Mouse (Mus musculus) megakaryocyte, embryonic 14.5 days (primary cell): ENCODE measurements around the gene Usp10. TPM values are rescaled to one million over a fixed set of nuclear protein-coding genes. Genes with fewer than 3 reads are reported as not detected.

ENCODE experiments used
- H3K27me3 ChIP-seq: replicated peaks from 2 replicates; pipeline ENCODE3; 2012; ENCODE audit warnings: inconsistent platforms
- H3K36me3 ChIP-seq: replicated peaks from 2 replicates; pipeline ENCODE3; 2012; ENCODE audit warnings: low read length, inconsistent platforms, mixed read lengths
- H3K4me1 ChIP-seq: 2 replicates; pipeline ENCODE4 v1.6.1; 2012; ENCODE audit warnings: inconsistent platforms
- H3K4me3 ChIP-seq: replicated peaks from 2 replicates; pipeline ENCODE3; 2012; ENCODE audit warnings: moderate library complexity, mild to moderate bottlenecking, inconsistent platforms
- H3K9me3 ChIP-seq: 2 replicates; pipeline ENCODE4 v1.6.1; 2012; ENCODE audit warnings: inconsistent platforms
- FLI1 ChIP-seq: IDR thresholded peaks from 2 replicates; pipeline ENCODE4 v1.6.1; 2012; ENCODE audit warnings: low read length, inconsistent platforms, mixed read lengths
- GATA1 ChIP-seq: IDR thresholded peaks from 3 replicates; pipeline ENCODE4 v1.6.1; 2012; ENCODE audit warnings: mixed read lengths, low read length, inconsistent platforms, borderline replicate concordance
- polyA plus RNA-seq: library from polyadenylated mRNA; stranded (reverse); fragments of >175 nt; gene quantifications from 2 replicates; pipeline ENCODE4 v1.2.3, GENCODE M21; 2012; ENCODE audit warnings: low replicate concordance; ENCODE audit not compliant: insufficient read depth

Gene Usp10
- polyA plus RNA-seq, 1 experiment: 15.0 TPM

DNA sequence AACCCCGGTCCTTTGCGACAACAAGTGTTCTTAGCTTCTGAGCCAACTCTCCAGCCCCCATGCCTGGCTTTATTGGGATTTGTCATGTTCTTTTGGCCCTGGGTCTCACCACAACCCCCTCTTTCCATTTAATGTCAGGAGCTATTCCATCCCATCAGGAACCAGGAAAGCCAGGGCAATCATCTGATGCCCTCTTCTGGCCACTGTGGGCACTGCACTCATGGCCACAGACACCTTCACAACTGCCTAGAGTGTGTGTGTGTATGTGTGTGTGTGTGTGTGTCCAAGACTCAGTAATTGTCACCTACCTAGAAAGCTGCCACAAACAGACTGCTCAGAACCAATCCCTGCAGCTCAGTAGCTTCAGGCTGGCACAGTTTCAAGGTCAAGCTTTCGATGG, 23.0 kb upstream of the Usp10 start:
- Histone ChIP-seq H3K27me3 (peaks cover 33% of the 10 kb centered on the region), H3K4me1 (peaks cover 11% of the 10 kb centered on the region)

DNA sequence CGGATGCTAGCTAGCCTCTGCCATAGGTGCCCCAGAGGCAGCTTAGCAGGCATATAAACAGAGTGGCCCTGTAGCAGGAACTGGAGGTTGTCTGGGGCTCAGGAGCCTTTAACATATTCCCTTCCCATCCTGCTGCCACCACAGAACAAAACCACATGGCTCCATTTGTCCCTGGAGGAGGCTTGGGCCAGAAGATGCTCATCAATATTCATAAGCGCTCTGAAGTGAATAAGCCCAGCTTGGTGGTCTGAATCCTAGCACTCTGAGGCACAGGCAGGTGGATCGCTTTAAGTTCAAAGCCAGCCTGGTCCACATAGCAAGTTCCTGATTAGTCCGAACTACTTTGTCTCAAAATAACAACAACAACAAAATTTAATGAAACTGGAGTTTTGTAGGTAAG, 22.1 kb upstream of the Usp10 start:
- no peak overlapping the region for H3K4me3 ChIP-seq
- H3K36me3 ChIP-seq: no peaks in the 10 kb centered on the region
- TF ChIP-seq GATA1: no peak
- TF ChIP-seq FLI1: no peak
- H3K4me1 ChIP-seq: peaks cover 11% of the 10 kb centered on the region
- peaks cover 31% of the 10 kb centered on the region for H3K27me3 ChIP-seq
- no peaks in the 10 kb centered on the region; the same call in 1 of the 2 replicates for H3K9me3 ChIP-seq

More for the DNA sequence above, 23.0 kb upstream of the Usp10 start:
- H3K9me3 ChIP-seq: no peaks in the 10 kb centered on the region; the same call in 1 of the 2 replicates
- no peak overlapping the region for H3K4me3 ChIP-seq
- H3K36me3 ChIP-seq: no peaks in the 10 kb centered on the region
- TF ChIP-seq GATA1 (no peak), FLI1 (no peak)

DNA sequence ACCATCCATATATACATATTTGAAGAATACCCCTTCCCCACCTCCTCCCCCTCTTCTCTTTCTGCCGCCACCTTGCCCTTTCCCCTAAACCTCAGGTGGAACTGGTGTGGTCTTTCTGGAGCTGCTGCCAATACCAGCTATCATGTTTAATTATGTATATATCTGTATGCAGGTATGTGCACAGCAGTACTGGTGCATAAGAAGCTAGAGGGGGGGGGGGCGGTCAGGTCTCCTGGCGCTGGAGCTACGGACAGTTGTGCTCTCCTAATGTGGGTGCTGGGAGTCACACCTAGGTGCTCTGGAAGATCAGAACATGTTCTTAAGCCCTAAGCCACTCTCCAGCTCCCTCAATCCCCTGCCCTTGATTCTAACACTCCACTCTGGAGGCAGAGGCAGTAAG, 13.1 kb upstream of the Usp10 start:
- TF ChIP-seq GATA1 (no peak), FLI1 (no peak)
- no peaks in the 10 kb centered on the region for H3K36me3 ChIP-seq
- H3K4me3 ChIP-seq: peak overlapping the region; percentile 33
- peaks cover 21% of the 10 kb centered on the region for H3K4me1 ChIP-seq
- H3K27me3 ChIP-seq: peaks cover 35% of the 10 kb centered on the region
- no peaks in the 10 kb centered on the region for H3K9me3 ChIP-seq

DNA sequence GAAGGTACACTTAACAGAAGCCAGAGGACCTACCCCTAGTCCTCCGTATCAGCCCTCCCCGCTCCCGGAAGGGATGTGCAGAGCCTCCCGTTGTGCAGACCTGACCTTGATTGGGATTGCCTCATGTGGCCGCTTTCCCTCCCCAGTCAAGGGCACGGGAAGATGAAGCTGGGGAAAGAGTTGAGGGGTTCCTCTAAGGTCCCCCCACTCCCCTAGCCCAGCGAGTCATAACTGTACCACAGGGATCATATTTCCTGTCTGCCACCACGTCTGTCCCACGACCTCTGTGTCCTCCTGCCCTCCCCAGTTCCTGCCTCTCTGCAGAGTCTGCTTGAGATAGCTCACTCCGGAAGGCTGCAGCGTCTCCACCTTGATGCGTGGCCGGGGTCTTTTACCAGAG, 12.2 kb upstream of the Usp10 start:
- Histone ChIP-seq H3K27me3 (peaks cover 42% of the 10 kb centered on the region), H3K36me3 (no peaks in the 10 kb centered on the region)
- TF ChIP-seq GATA1 (no peak), FLI1 (no peak)

DNA sequence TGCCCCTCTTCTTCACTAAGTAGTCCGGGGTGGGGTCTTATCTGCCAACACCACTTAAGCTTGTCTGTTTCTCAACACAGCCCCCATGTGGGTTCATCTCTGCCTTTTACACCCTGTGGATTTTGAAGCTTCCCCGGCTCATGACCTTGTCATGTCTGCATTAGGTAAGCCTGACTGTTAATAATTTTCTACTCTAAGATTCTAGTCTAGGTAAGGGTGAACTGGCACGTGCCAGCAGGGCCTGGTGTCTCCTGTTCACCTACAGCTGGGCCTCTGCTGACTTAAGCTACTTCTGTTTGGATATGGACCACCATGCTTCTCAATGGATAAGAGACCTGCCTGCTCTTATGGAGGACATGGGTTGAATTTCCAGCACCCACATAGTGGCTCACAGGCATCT, 8.8 kb upstream of the Usp10 start:
- no peak for TF ChIP-seq FLI1
- TF ChIP-seq GATA1: no peak

More for the DNA sequence above, 12.2 kb upstream of the Usp10 start:
- Histone ChIP-seq H3K4me3 (peak overlapping the region; percentile 82), H3K4me1 (peaks cover 23% of the 10 kb centered on the region), H3K9me3 (no peaks in the 10 kb centered on the region)

DNA sequence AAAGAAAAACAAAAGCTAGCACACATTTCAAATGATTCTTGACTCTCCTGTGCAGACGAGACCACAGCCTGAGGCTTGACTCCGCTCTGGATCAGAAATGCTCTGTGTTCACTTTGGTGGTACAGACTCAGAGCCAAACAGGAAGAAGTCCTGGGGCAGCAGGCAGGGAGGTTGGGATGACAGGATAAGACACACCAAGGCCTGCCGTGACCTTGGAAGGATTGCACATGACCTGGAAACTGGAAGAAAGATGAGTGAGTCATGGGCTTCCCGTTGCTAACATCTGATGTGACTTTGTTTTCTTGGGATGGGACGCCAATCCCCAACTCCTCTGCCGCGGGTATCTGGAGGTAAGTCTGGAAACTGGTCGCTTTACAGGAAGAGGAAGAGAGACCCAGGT, 8.2 kb upstream of the Usp10 start:
- no peaks in the 10 kb centered on the region for H3K9me3 ChIP-seq
- peaks cover 64% of the 10 kb centered on the region for H3K27me3 ChIP-seq
- H3K36me3 ChIP-seq: no peaks in the 10 kb centered on the region
- TF ChIP-seq GATA1 (no peak), FLI1 (no peak)
- no peak overlapping the region for H3K4me3 ChIP-seq
- H3K4me1 ChIP-seq: peaks cover 26% of the 10 kb centered on the region

More for the DNA sequence above, 8.8 kb upstream of the Usp10 start:
- Histone ChIP-seq H3K4me1 (peaks cover 26% of the 10 kb centered on the region), H3K36me3 (no peaks in the 10 kb centered on the region), H3K9me3 (no peaks in the 10 kb centered on the region), H3K27me3 (peaks cover 63% of the 10 kb centered on the region), H3K4me3 (no peak overlapping the region)

DNA sequence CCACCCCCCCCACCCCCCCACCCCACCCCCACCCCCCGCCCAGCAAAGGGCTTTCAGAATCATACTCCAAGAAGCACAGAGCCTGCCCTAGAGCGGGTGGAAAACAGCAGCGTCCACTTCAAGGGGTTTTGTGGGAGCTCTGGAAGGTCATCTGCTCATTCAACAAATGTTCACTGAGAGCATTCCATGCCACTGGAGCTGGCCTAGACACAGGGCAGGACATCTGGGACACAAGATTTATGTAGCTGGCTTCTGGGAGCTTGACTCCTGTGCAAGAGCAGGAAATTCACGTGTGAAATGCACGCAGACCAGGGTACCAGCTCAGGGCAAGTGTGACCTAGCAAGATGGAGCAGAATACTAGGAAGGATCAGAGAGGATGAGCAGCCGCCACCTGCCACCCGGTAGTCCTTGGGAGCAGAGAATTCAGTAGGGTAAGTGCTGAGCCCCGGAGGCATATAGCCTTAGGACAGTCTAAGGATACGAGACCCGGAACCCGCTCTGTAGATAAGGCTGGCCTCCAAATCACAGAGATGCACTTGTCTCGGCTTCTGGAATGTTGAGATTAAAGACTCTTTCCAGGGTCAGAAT, 5.7 kb upstream of the Usp10 start:
- Histone ChIP-seq H3K4me1 (peaks cover 19% of the 10 kb centered on the region), H3K4me3 (no peak overlapping the region), H3K9me3 (no peaks in the 10 kb centered on the region), H3K27me3 (peaks cover 56% of the 10 kb centered on the region), H3K36me3 (no peaks in the 10 kb centered on the region)
- TF ChIP-seq FLI1: no peak
- TF ChIP-seq GATA1: no peak

DNA sequence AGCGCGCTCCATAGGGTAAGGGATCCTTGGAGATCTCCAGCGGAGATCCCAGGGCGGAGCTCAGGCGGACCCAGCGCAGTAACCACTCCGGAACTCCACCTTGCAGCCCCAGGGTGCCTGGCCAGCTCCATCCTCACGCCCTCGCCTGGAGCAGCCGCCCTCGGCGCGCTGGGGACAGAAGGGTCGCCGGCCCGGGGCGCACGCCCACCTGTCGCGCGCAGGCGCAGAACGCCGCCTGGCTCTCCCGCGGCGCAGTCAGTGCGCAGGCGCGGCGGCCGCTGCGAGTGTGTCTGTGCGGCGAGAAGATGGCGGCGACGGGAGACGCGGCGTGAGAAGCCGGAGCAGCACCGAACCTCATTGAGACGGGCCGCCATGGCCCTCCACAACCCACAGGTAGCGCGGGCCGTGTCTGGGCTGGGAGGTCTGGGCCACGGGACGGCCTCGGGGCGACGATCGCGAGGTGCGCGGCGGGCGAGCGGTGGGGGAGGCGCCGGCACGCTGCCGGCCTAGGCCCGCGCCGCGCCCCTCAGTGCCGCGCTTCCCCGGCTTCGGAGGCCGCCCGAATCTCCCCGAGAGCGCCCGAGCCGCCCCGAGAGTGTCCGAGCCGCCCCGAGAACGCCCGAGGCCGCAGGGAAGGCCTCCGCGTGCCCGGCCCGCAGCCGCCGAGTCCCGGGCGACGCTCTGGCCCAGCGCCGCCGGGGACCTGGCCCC, 542 bp downstream of the Usp10 start, which contains the start of gene Gm20388:
TSS of gene Gm20388 (plus strand) at position 295 of the 711 bp plus-strand sequence.
- H3K4me1 ChIP-seq: peaks cover 59% of the 10 kb centered on the region
- no peaks in the 10 kb centered on the region for H3K36me3 ChIP-seq
- H3K9me3 ChIP-seq: no peaks in the 10 kb centered on the region
- peaks cover 16% of the 10 kb centered on the region for H3K27me3 ChIP-seq
- TF ChIP-seq GATA1: no peak
- TF ChIP-seq FLI1: no peak
- peak within 1 kb of the TSS; percentile 99 for H3K4me3 ChIP-seq

DNA sequence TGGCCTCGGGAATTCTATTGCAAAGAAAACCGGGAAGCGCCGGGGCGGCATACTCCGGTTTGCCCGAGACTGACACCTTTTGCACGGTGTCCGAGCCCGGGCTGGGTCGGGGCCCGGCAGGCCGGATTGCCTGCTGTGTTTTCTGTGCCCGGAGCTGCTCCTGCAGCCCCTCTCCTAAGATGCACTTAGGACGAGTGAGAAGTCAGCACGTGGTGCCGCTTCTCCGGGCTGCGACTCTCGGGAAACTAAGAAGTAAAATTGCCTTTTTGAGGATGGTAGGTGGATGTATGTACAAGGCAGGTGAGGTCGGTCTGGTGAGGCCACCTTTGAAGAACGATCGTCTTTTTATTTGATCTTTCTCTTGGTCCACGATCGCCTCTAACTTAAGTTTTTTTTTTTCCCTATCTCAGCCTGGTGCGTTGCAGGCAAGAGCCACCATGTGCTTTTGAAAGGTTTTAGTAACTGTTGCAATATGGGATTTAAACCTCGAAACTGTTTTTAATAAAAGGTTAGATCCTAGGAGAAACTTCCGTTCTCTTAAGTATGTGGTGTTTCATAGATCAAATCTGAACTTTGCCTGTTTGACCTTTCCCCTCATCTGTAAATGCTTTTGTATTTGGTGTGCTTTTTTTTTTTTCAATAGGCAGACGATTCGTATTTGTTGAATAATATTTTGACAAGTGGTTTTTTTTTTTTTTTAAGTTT, 1.2 kb downstream of the Usp10 start:
- H3K4me3 ChIP-seq: peak overlapping the region; percentile 99
- H3K9me3 ChIP-seq: no peaks in the 10 kb centered on the region
- H3K27me3 ChIP-seq: peaks cover 15% of the 10 kb centered on the region
- no peak for TF ChIP-seq GATA1
- TF ChIP-seq FLI1: no peak
- H3K36me3 ChIP-seq: no peaks in the 10 kb centered on the region
- peaks cover 66% of the 10 kb centered on the region for H3K4me1 ChIP-seq

DNA sequence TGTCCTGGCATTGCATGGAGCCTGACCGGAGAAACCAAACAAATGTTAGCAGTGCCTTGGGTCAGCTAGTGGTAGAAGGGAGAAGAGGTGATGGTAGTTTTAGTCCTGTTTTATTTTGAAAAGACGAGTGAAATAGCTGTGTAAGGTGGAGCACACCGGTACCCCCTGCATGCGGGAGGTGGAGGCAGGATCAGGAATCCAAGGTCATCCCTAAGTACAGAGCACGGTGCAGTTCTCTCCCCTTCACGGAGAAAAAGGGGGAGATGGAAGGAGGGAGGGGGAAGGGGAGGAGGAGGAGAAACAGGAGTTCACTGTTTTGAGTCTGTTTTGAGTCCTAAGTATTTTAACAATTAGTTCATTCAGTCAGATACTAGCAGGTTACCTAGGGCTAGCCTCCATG, 2.5 kb downstream of the Usp10 start:
- Histone ChIP-seq H3K4me1 (peaks cover 77% of the 10 kb centered on the region), H3K4me3 (peak overlapping the region; percentile 17), H3K27me3 (peaks cover 12% of the 10 kb centered on the region), H3K36me3 (no peaks in the 10 kb centered on the region), H3K9me3 (no peaks in the 10 kb centered on the region)
- TF ChIP-seq GATA1 (no peak), FLI1 (no peak)
